Mouse (Mus musculus) spleen, adult 2 months (tissue): ENCODE results near the gene Nlrc3. TPM values are rescaled to one million over a fixed set of nuclear protein-coding genes. Genes with fewer than 3 reads are reported as not detected.

ENCODE experiments used
- DNase-seq, 2 experiments: peaks; one replicate each; pipeline versions ENCODE4 v3.0.0 to v3.0.0-alpha.2; 2012 to 2021; ENCODE audit warnings: low spot score in 2 of 2, low read depth in 1 of 2
- H3K27ac ChIP-seq: fragments of 200-500 bp; 2 replicates; pipeline ENCODE4 v1.5.1; 2012; ENCODE audit warnings: low read length, inconsistent platforms; ENCODE audit not compliant: insufficient read depth
- H3K27me3 ChIP-seq: fragments of 200-500 bp; 2 replicates; pipeline ENCODE4 v1.6.1; 2012; ENCODE audit warnings: mild to moderate bottlenecking, moderate library complexity, low read length, inconsistent platforms; ENCODE audit not compliant: control insufficient read depth, insufficient read depth
- H3K36me3 ChIP-seq: fragments of 200-500 bp; 2 replicates; pipeline ENCODE4 v1.6.1; 2012; ENCODE audit warnings: mild to moderate bottlenecking, low read length, inconsistent platforms; ENCODE audit not compliant: control insufficient read depth, insufficient read depth
- H3K4me1 ChIP-seq: fragments of 200-500 bp; 2 replicates; pipeline ENCODE4 v1.6.1; 2011; ENCODE audit warnings: inconsistent platforms; ENCODE audit not compliant: control insufficient read depth, insufficient read depth, insufficient read length
- H3K4me3 ChIP-seq: fragments of 200-500 bp; 2 replicates; pipeline ENCODE4 v1.5.1; 2011; ENCODE audit warnings: mild to moderate bottlenecking, inconsistent platforms; ENCODE audit not compliant: insufficient read depth, insufficient read length; ENCODE audit errors: extremely low read depth
- CTCF ChIP-seq: fragments of 200-500 bp; IDR thresholded peaks from 2 replicates; pipeline ENCODE4 v1.5.1; 2011; ENCODE audit warnings: mild to moderate bottlenecking, inconsistent platforms; ENCODE audit not compliant: insufficient read depth, insufficient read length, insufficient replicate concordance; ENCODE audit errors: extremely low read depth
- POLR2A ChIP-seq: fragments of 200-500 bp; IDR thresholded peaks from 2 replicates; pipeline ENCODE4 v1.6.1; 2011; ENCODE audit warnings: low read depth, low read length, inconsistent platforms
- WGBS: fragments of 180-500 bp; shearing (Covaris S2); methylation state at CpG from one replicate; pipeline ENCODE4 v1.1.7; 2018; 5-methylcytosine and 5-hydroxymethylcytosine counted together
- polyA plus RNA-seq: library from polyadenylated mRNA; depleted of rRNA; stranded (reverse); fragments of >200 nt; gene quantifications from 2 replicates; pipeline ENCODE4 v1.2.3, GENCODE M21; 2012

The Nlrc3 gene
- polyA plus RNA-seq, 1 experiment, result 34.6 TPM

DNA sequence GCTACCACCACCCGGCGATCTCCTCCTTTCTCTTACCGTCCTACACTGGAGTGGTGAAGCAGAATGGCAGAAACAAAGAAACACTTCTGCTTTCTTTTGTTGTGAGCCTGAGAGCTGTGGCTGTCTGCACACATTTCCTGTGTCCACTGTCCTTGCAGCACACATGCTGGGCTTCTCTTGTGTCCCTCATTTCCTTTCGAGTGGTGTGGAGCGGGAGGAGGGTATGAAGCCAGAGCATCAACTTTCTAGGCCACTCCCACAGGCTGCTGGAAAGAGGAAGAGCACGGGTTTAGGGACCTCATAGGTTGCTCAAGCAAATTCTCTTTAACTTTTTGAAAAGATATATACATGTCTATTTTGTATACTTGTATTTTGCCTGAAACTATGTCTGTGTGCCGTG, 47.3 kb downstream of the Nlrc3 start:
- 70% methylated on average over 7 of the region's 7 CpGs for WGBS
- Histone ChIP-seq H3K4me1 (no peaks in the 10 kb centered on the region), H3K4me3 (no peak overlapping the region), H3K27me3 (no peaks in the 10 kb centered on the region), H3K36me3 (peaks cover 20% of the 10 kb centered on the region), H3K27ac (no peak overlapping the region)
- DNase-seq, result no peak
- TF ChIP-seq POLR2A, result no peak
- TF ChIP-seq CTCF, result no peak

- Histone ChIP-seq H3K27me3 (no peaks in the 10 kb centered on the region), H3K27ac (no peak overlapping the region), H3K36me3 (peaks cover 25% of the 10 kb centered on the region), H3K4me3 (no peak overlapping the region), H3K4me1 (no peaks in the 10 kb centered on the region)
- 39% methylated on average over 1 of the region's 1 CpGs for WGBS
- no peak for TF ChIP-seq CTCF
- no peak for DNase-seq
Observed at GRCm38 (mm10) chr16:3928582-3928981, 47.9 kb downstream of the Nlrc3 start.

- H3K4me1 ChIP-seq, result no peaks in the 10 kb centered on the region
- no peak overlapping the region for H3K4me3 ChIP-seq
- peaks cover 31% of the 10 kb centered on the region for H3K36me3 ChIP-seq
- TF ChIP-seq CTCF, result no peak
- TF ChIP-seq POLR2A, result no peak
- 90% methylated on average over 4 of the region's 4 CpGs for WGBS
- no peaks in the 10 kb centered on the region for H3K27me3 ChIP-seq
- DNase-seq, result no peak
- H3K27ac ChIP-seq, result no peak overlapping the region
Observed at GRCm38 (mm10) chr16:3923966-3924365, 52.5 kb downstream of the Nlrc3 start.

GRCm38 (mm10) chr16:3923515-3923914, 52.9 kb downstream of the Nlrc3 start:
- Histone ChIP-seq H3K36me3 (peaks cover 31% of the 10 kb centered on the region), H3K27ac (no peak overlapping the region), H3K4me3 (no peak overlapping the region), H3K4me1 (no peaks in the 10 kb centered on the region), H3K27me3 (no peaks in the 10 kb centered on the region)
- TF ChIP-seq CTCF (no peak), POLR2A (no peak)
- no peak for DNase-seq
- 98% methylated on average over 3 of the region's 3 CpGs for WGBS

- TF ChIP-seq CTCF (no peak), POLR2A (no peak)
- no peak for DNase-seq
- no peak overlapping the region for H3K27ac ChIP-seq
- H3K36me3 ChIP-seq, result peaks cover 35% of the 10 kb centered on the region
- H3K27me3 ChIP-seq, result no peaks in the 10 kb centered on the region; the same call in 1 of the 2 replicates
- 94% methylated on average over 2 of the region's 2 CpGs for WGBS
- H3K4me3 ChIP-seq, result no peak overlapping the region
- no peaks in the 10 kb centered on the region for H3K4me1 ChIP-seq
Observed at GRCm38 (mm10) chr16:3920756-3921155, 55.7 kb downstream of the Nlrc3 start.

DNA sequence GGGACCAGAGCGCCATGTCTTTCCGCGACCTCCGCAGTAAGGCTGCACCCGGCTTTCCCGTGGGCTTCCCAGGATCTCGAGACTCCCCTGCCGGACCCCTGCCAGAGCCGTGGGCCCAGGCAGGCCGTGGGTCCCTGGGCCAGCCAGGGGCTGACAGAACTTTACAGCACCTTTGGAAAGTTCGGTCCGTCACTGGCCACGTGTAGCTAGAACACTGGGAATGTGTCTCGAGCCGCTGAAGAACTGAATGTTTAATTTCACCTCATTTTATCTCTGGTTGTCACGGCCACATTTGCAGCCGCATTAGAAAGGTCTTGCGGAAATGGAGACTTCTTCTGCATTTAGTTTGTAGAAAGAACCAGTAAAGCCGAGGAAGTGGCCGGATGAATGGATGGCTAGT, 67.3 kb downstream of the Nlrc3 start:
- Histone ChIP-seq H3K27ac (peak overlapping the region; percentile 54; the same call in 1 of the 2 replicates), H3K36me3 (peaks cover 12% of the 10 kb centered on the region), H3K4me3 (peak overlapping the region; percentile 71), H3K4me1 (no peaks in the 10 kb centered on the region), H3K27me3 (no peaks in the 10 kb centered on the region)
- WGBS, result 2% methylated on average over 20 of the region's 20 CpGs
- DNase-seq, result no peak
- TF ChIP-seq CTCF (no peak), POLR2A (no peak)

- WGBS, result under 1% methylated on average over 33 of the region's 33 CpGs
- Histone ChIP-seq H3K4me1 (no peaks in the 10 kb centered on the region), H3K27me3 (no peaks in the 10 kb centered on the region), H3K4me3 (peak within 1 kb of the TSS; percentile 71), H3K36me3 (peaks cover 16% of the 10 kb centered on the region), H3K27ac (peak within 1 kb of the TSS; percentile 68)
- TF ChIP-seq POLR2A, result peak; percentile 33; the same call in 1 of the 2 replicates
- TF ChIP-seq CTCF, result peak; percentile 87
- peak; percentile 82 to 88 for DNase-seq
Observed at GRCm38 (mm10) chr16:3908537-3909111, 67.8 kb downstream of the Nlrc3 start, which contains the start of the genes 1700037C18Rik and Cluap1. TSS of gene 1700037C18Rik (minus strand) at chr16:3908689. TSS of gene Cluap1 (plus strand) at chr16:3908801.

GRCm38 (mm10) chr16:3907471-3907870, 69.0 kb downstream of the Nlrc3 start:
- Histone ChIP-seq H3K36me3 (peaks cover 18% of the 10 kb centered on the region), H3K27ac (no peak overlapping the region), H3K27me3 (no peaks in the 10 kb centered on the region), H3K4me3 (no peak overlapping the region), H3K4me1 (no peaks in the 10 kb centered on the region)
- no peak for DNase-seq
- TF ChIP-seq POLR2A (no peak), CTCF (no peak)
- 72% methylated on average over 2 of the region's 2 CpGs for WGBS
